Mouse (Mus musculus) layer of hippocampus, adult 9-11 months (tissue): ENCODE data around the gene Dbil5.
A peak's percentile ranks its signal among the peaks of the same experiment; 100 is the strongest.

Experiments used
- DNase-seq: peaks from one replicate; pipeline ENCODE4 v3.0.0; 2022

Dbil5 gene

GRCm38 (mm10) chr11:76239750-76240149 lies 22.3 kb downstream of the Dbil5 start:
- DNase-seq = no peak

- DNase-seq = peak; percentile 90
These were observed 25.7 kb downstream of the Dbil5 start, which contains the start of the genes Mrm3 and Glod4 for GRCm38 (mm10) chr11:76242901-76243810. Mrm3 (plus strand) TSS chr11:76243715. Glod4 (minus strand) TSS chr11:76243725.

- DNase-seq = no peak
These were observed 26.6 kb downstream of the Dbil5 start for GRCm38 (mm10) chr11:76243811-76244546.

GRCm38 (mm10) chr11:76246439-76246838 lies 29.0 kb downstream of the Dbil5 start:
- no peak for DNase-seq

GRCm38 (mm10) chr11:76247239-76247638 lies 29.8 kb downstream of the Dbil5 start:
- DNase-seq = no peak

GRCm38 (mm10) chr11:76252036-76252435 lies 34.6 kb downstream of the Dbil5 start:
- no peak for DNase-seq

- DNase-seq = peak; percentile 83
These were observed 35.9 kb downstream of the Dbil5 start for GRCm38 (mm10) chr11:76253145-76253917.

GRCm38 (mm10) chr11:76253918-76254264 lies 36.5 kb downstream of the Dbil5 start:
- DNase-seq = no peak

GRCm38 (mm10) chr11:76255431-76256001 lies 38.1 kb downstream of the Dbil5 start:
- peak; percentile 71 for DNase-seq

GRCm38 (mm10) chr11:76256129-76256528 lies 38.7 kb downstream of the Dbil5 start:
- no peak for DNase-seq

- no peak for DNase-seq
These were observed 40.0 kb downstream of the Dbil5 start for GRCm38 (mm10) chr11:76257386-76257785.

- no peak for DNase-seq
These were observed 41.1 kb downstream of the Dbil5 start for GRCm38 (mm10) chr11:76258511-76258910.

GRCm38 (mm10) chr11:76260208-76261050 lies 43.0 kb downstream of the Dbil5 start:
- DNase-seq = no peak

GRCm38 (mm10) chr11:76261224-76261623 lies 43.8 kb downstream of the Dbil5 start:
- DNase-seq = no peak

GRCm38 (mm10) chr11:76262611-76263351 lies 45.4 kb downstream of the Dbil5 start:
- no peak for DNase-seq

GRCm38 (mm10) chr11:76267550-76267949 lies 50.1 kb downstream of the Dbil5 start:
- no peak for DNase-seq

GRCm38 (mm10) chr11:76268001-76268459 lies 50.6 kb downstream of the Dbil5 start:
- DNase-seq = peak; percentile 59
